Mouse (Mus musculus) cerebellum, postnatal 4 days (tissue): Measurements from ENCODE around the gene Abcc6.
"Not testable (repeated sequence)": the region's sequence is repeated elsewhere in the genome, so short reads cannot be mapped to it uniquely, and the experiment has no call there.

Experiments
- DNase-seq, 2 experiments: peaks; one replicate each; pipeline ENCODE4 v3.0.0; 2022; ENCODE audit warnings: low spot score in 2 of 2, mixed read lengths in 1 of 2

Abcc6 gene

GRCm38 (mm10) chr7:46028681-46029080 is 1.4 kb downstream of the Abcc6 start:
- no peak for DNase-seq

- DNase-seq = no peak
Measured at GRCm38 (mm10) chr7:46025436-46025835, 4.7 kb downstream of the Abcc6 start.

- DNase-seq = no peak
Measured at GRCm38 (mm10) chr7:46021951-46022350, 8.2 kb downstream of the Abcc6 start.

GRCm38 (mm10) chr7:46019594-46019993 is 10.5 kb downstream of the Abcc6 start:
- DNase-seq = no peak

GRCm38 (mm10) chr7:46013266-46014010 is 16.7 kb downstream of the Abcc6 start:
- no peak for DNase-seq

GRCm38 (mm10) chr7:46012121-46012520 is 18.0 kb downstream of the Abcc6 start:
- DNase-seq = no peak

GRCm38 (mm10) chr7:46009578-46009977 is 20.5 kb downstream of the Abcc6 start:
- peak in 1 of 2 experiments; percentile 74 for DNase-seq

- no peak for DNase-seq
Measured at GRCm38 (mm10) chr7:46002748-46003147, 27.4 kb downstream of the Abcc6 start.

GRCm38 (mm10) chr7:46000577-46000976 is 29.5 kb downstream of the Abcc6 start:
- no peak for DNase-seq

GRCm38 (mm10) chr7:45992470-45992869 is 37.6 kb downstream of the Abcc6 start:
- DNase-seq = no peak

GRCm38 (mm10) chr7:45988344-45988743 is 41.8 kb downstream of the Abcc6 start:
- DNase-seq = no peak

- DNase-seq = no peak
Measured at GRCm38 (mm10) chr7:45986893-45987292, 43.2 kb downstream of the Abcc6 start.

- DNase-seq = no peak
Measured at GRCm38 (mm10) chr7:45981612-45982011, 48.5 kb downstream of the Abcc6 start.

GRCm38 (mm10) chr7:45974512-45974911 is 55.6 kb downstream of the Abcc6 start:
- no peak for DNase-seq

GRCm38 (mm10) chr7:45974103-45974502 is 56.0 kb downstream of the Abcc6 start:
- DNase-seq = no peak

- peak in 1 of 2 experiments; percentile 6 for DNase-seq
Measured at GRCm38 (mm10) chr7:45973271-45973687, 56.8 kb downstream of the Abcc6 start.

- no peak for DNase-seq
Measured at GRCm38 (mm10) chr7:45971831-45972723, 58.0 kb downstream of the Abcc6 start.

GRCm38 (mm10) chr7:45956611-45957010 is 73.5 kb downstream of the Abcc6 start:
- DNase-seq = no peak

GRCm38 (mm10) chr7:45949061-45949460 is 81.0 kb downstream of the Abcc6 start:
- no peak for DNase-seq

- not testable (repeated sequence) for DNase-seq
Measured at GRCm38 (mm10) chr7:45943280-45943679, 86.8 kb downstream of the Abcc6 start.

- DNase-seq = no peak
Measured at GRCm38 (mm10) chr7:45941986-45942385, 88.1 kb downstream of the Abcc6 start.

- no peak for DNase-seq
Measured at GRCm38 (mm10) chr7:45939836-45940235, 90.3 kb downstream of the Abcc6 start.

- DNase-seq = peak in 1 of 2 experiments; percentile 69
Measured at GRCm38 (mm10) chr7:45935114-45935513, 95.0 kb downstream of the Abcc6 start.
